Mouse (Mus musculus) lung, embryonic 14.5 days (tissue): ENCODE data around the gene Zfp619. TPM values are rescaled to one million over a fixed set of nuclear protein-coding genes. Genes with fewer than 3 reads are reported as not detected.

ENCODE experiments used
- ATAC-seq: fragments of 200-750 bp; cut with Nextera tagmentation; 2 replicates; pipeline ENCODE4 v1.8.0; 2017; ENCODE audit warnings: mild to moderate bottlenecking, moderate TSS enrichment, moderate library complexity; ENCODE audit not compliant: insufficient read depth
- DNase-seq: peaks from one replicate; pipeline ENCODE4 v3.0.0-alpha.2; 2015
- H3K27ac ChIP-seq: fragments of 300-500 bp; sonication (generic); 2 replicates; pipeline ENCODE4 v1.5.1; 2014; ENCODE audit warnings: low read depth, mild to moderate bottlenecking, moderate library complexity
- H3K27me3 ChIP-seq: fragments of 300-500 bp; sonication (generic); 2 replicates; pipeline ENCODE4 v1.6.1; 2014; ENCODE audit warnings: low read length, control low read depth; ENCODE audit not compliant: insufficient read depth
- H3K36me3 ChIP-seq: fragments of 300-500 bp; sonication (generic); 2 replicates; pipeline ENCODE4 v1.6.1; 2014; ENCODE audit warnings: control low read depth; ENCODE audit not compliant: insufficient read depth
- H3K4me1 ChIP-seq: fragments of 300-500 bp; sonication (generic); 2 replicates; pipeline ENCODE4 v1.6.1; 2014; ENCODE audit warnings: antibody characterized with exemption, control low read depth; ENCODE audit not compliant: insufficient read depth
- H3K4me2 ChIP-seq: fragments of 300-500 bp; sonication (generic); 2 replicates; pipeline ENCODE4 v1.6.1; 2014; ENCODE audit warnings: mild to moderate bottlenecking
- H3K4me3 ChIP-seq: fragments of 300-500 bp; sonication (generic); 2 replicates; pipeline ENCODE4 v1.5.1; 2014; ENCODE audit warnings: low read depth, low read length
- H3K9ac ChIP-seq: fragments of 300-500 bp; sonication (generic); 2 replicates; pipeline ENCODE4 v1.6.1; 2014
- H3K9me3 ChIP-seq: fragments of 300-500 bp; sonication (generic); 2 replicates; pipeline ENCODE4 v1.6.1; 2016; ENCODE audit warnings: low read depth, low read length, control low read depth
- CTCF ChIP-seq: IDR thresholded peaks from 2 replicates; pipeline ENCODE4 v1.5.1; 2016; ENCODE audit warnings: antibody characterized with exemption, low read depth
- whole genome bisulfite sequencing: fragments of 180-500 bp; shearing (Covaris S2); extraction: QIAGEN DNeasy Blood & Tissue Kit; methylation state at CpG from one replicate; pipeline ENCODE4 v1.1.7; 2014; 5-methylcytosine and 5-hydroxymethylcytosine counted together
- polyA plus RNA-seq: library from polyadenylated mRNA; unstranded; fragments of >200 nt; fragmentation: Nextera tagmentation; extraction: Ambion mirVana; gene quantifications from 2 replicates; pipeline ENCODE4 v1.2.1, GENCODE M21; 2014

Zfp619 gene
- polyA plus RNA-seq = 3.0 and 4.1 TPM in 2 replicates

- no peaks in the 10 kb centered on the region for H3K9me3 ChIP-seq
- no peaks in the 10 kb centered on the region for H3K4me1 ChIP-seq
- TF ChIP-seq CTCF = peak; percentile 71
- under 1% methylated on average over 43 of the region's 43 CpGs for WGBS
- no peaks in the 10 kb centered on the region for H3K36me3 ChIP-seq
- H3K27me3 ChIP-seq = no peaks in the 10 kb centered on the region
- peak within 1 kb of the TSS; percentile 61 for H3K4me2 ChIP-seq
- H3K4me3 ChIP-seq = peak within 1 kb of the TSS; percentile 57
- H3K9ac ChIP-seq = peak within 1 kb of the TSS; percentile 72
- DNase-seq (peak; percentile 99), ATAC-seq (peak; percentile 98)
- peak within 1 kb of the TSS; percentile 99 for H3K27ac ChIP-seq
Observed at GRCm38 (mm10) chr7:39517616-39518177, at the start of gene Zfp619. TSS of gene Zfp619 (plus strand) at chr7:39517766.

- H3K4me1 ChIP-seq = no peaks in the 10 kb centered on the region
- H3K27me3 ChIP-seq = no peaks in the 10 kb centered on the region
- no peak overlapping the region for H3K4me2 ChIP-seq
- ATAC-seq (no peak), DNase-seq (no peak)
- H3K9ac ChIP-seq = no peak overlapping the region
- H3K9me3 ChIP-seq = peaks cover 7% of the 10 kb centered on the region; the same call in 1 of the 2 replicates
- H3K4me3 ChIP-seq = no peak overlapping the region
- no peak for TF ChIP-seq CTCF
- 87% methylated on average over 2 of the region's 2 CpGs for WGBS
- H3K27ac ChIP-seq = no peak overlapping the region
- peaks cover 7% of the 10 kb centered on the region; the same call in 1 of the 2 replicates for H3K36me3 ChIP-seq
Observed at GRCm38 (mm10) chr7:39479013-39479412, 38.6 kb upstream of the Zfp619 start.

- Histone ChIP-seq H3K27ac (no peak overlapping the region), H3K4me3 (no peak overlapping the region), H3K27me3 (no peaks in the 10 kb centered on the region), H3K36me3 (no peaks in the 10 kb centered on the region), H3K9ac (no peak overlapping the region), H3K9me3 (no peaks in the 10 kb centered on the region), H3K4me1 (no peaks in the 10 kb centered on the region), H3K4me2 (no peak overlapping the region)
- ATAC-seq = no peak
- peak; percentile 12 for DNase-seq
- peak; percentile 14; the same call in 1 of the 2 replicates for TF ChIP-seq CTCF
- WGBS = 48% methylated on average over 6 of the region's 6 CpGs
Observed at GRCm38 (mm10) chr7:39484384-39484783, 33.2 kb upstream of the Zfp619 start.

- Histone ChIP-seq H3K4me2 (peak overlapping the region; percentile 63), H3K4me1 (no peaks in the 10 kb centered on the region), H3K9ac (peak overlapping the region; percentile 61), H3K27me3 (no peaks in the 10 kb centered on the region), H3K9me3 (no peaks in the 10 kb centered on the region), H3K27ac (no peak overlapping the region), H3K36me3 (no peaks in the 10 kb centered on the region), H3K4me3 (peak overlapping the region; percentile 43)
- no peak for TF ChIP-seq CTCF
- peak; percentile 55 for DNase-seq
- peak; percentile 76; the same call in 1 of the 2 replicates for ATAC-seq
- 20% methylated on average over 23 of the region's 23 CpGs for WGBS
Observed at GRCm38 (mm10) chr7:39487159-39487853, 30.3 kb upstream of the Zfp619 start.

- DNase-seq (peak; percentile 4), ATAC-seq (no peak)
- H3K36me3 ChIP-seq = no peaks in the 10 kb centered on the region
- 47% methylated on average over 9 of the region's 9 CpGs for WGBS
- no peak overlapping the region for H3K27ac ChIP-seq
- peak overlapping the region; percentile 61 for H3K9ac ChIP-seq
- no peaks in the 10 kb centered on the region for H3K27me3 ChIP-seq
- H3K4me1 ChIP-seq = no peaks in the 10 kb centered on the region
- H3K4me2 ChIP-seq = peak overlapping the region; percentile 63
- no peak for TF ChIP-seq CTCF
- H3K4me3 ChIP-seq = peak overlapping the region; percentile 43
- no peaks in the 10 kb centered on the region for H3K9me3 ChIP-seq
Observed at GRCm38 (mm10) chr7:39487854-39488205, 29.7 kb upstream of the Zfp619 start.

GRCm38 (mm10) chr7:39494646-39495045, 22.9 kb upstream of the Zfp619 start:
- WGBS = 81% methylated on average over 3 of the region's 3 CpGs
- H3K27ac ChIP-seq = no peak overlapping the region
- DNase-seq (no peak), ATAC-seq (no peak)
- no peak overlapping the region for H3K9ac ChIP-seq
- H3K27me3 ChIP-seq = no peaks in the 10 kb centered on the region
- TF ChIP-seq CTCF = no peak
- no peaks in the 10 kb centered on the region for H3K4me1 ChIP-seq
- no peaks in the 10 kb centered on the region; the same call in 1 of the 2 replicates for H3K9me3 ChIP-seq
- H3K36me3 ChIP-seq = no peaks in the 10 kb centered on the region
- no peak overlapping the region for H3K4me2 ChIP-seq
- no peak overlapping the region for H3K4me3 ChIP-seq

GRCm38 (mm10) chr7:39504100-39504499, 13.5 kb upstream of the Zfp619 start:
- peak; percentile 66 for ATAC-seq

More at GRCm38 (mm10) chr7:39504100-39504499, 13.5 kb upstream of the Zfp619 start:
- Histone ChIP-seq H3K4me1 (no peaks in the 10 kb centered on the region), H3K9ac (no peak overlapping the region), H3K4me2 (no peak overlapping the region), H3K27me3 (no peaks in the 10 kb centered on the region), H3K9me3 (no peaks in the 10 kb centered on the region; the same call in 1 of the 2 replicates), H3K36me3 (no peaks in the 10 kb centered on the region), H3K27ac (no peak overlapping the region), H3K4me3 (no peak overlapping the region)
- DNase-seq = peak; percentile 72
- WGBS = 67% methylated on average over 1 of the region's 1 CpGs
- no peak for TF ChIP-seq CTCF
